In the genomic region with DNA sequence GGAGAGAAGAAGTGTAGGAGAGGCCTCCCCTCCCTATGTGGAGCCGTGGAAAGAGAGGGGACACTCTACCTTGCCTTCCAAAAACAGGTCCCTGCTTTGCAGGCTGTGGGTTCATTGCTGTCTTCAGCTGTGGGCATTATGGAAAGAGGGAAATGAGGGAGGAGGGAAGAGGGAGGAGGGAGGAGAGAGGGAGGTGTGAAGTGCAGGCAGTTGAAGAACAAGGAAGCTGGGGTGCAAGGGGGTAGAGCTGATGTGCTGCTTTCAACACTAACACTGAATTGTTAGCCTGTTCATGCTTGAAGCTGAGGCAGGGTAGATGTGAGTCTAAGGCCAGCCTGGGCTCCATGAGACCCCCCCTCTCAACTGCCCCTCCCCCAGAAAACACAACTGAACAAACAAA, we compare ENCODE assay signal across 15 mouse cellular contexts. TPM values are rescaled to one million over a fixed set of nuclear protein-coding genes. Genes with fewer than 3 reads are reported as not detected.
DNase-seq lines count a peak whose midpoint lies in the region; ATAC-seq lines count a peak whose summit lies in the region.
"Had no signal": no experiment of that assay in that cellular context is flagged by ENCODE, and none has a peak within 500 bp of the region (broad histone marks: within the 10 kb centered on the region; RNA-seq: fewer than 3 reads in every experiment).

No protein-coding gene starts in this region.

- peaks cover 11% of the 10 kb centered on the region for H3K4me1 ChIP-seq in limb, embryonic 11.5 days (ENCODE audit: control insufficient read depth, insufficient read depth, low read length)
- H3K4me1 ChIP-seq in limb, embryonic 10.5 days = peaks cover 22% of the 10 kb centered on the region
- H3K4me1 ChIP-seq in forebrain, embryonic 16.5 days (replicated peaks; ENCODE audit: control insufficient read depth, insufficient read depth, low read length) = peaks cover 26% of the 10 kb centered on the region
- H3K4me1 ChIP-seq in neural tube, embryonic 14.5 days (ENCODE audit: control insufficient read depth, insufficient read depth, low read length) = peaks cover 26% of the 10 kb centered on the region

- no peaks in the 10 kb centered on the region for H3K9me3 ChIP-seq in limb, embryonic 11.5 days (ENCODE audit: control insufficient read depth, low read length)
- no peaks in the 10 kb centered on the region for H3K9me3 ChIP-seq in limb, embryonic 10.5 days (replicated peaks)
- H3K9me3 ChIP-seq in forebrain, embryonic 16.5 days (ENCODE audit: control insufficient read depth, low read length) = no peaks in the 10 kb centered on the region
- no peaks in the 10 kb centered on the region for H3K9me3 ChIP-seq in neural tube, embryonic 14.5 days (ENCODE audit: control insufficient read depth, low read length)

- no peaks in the 10 kb centered on the region for H3K36me3 ChIP-seq in limb, embryonic 11.5 days (ENCODE audit: control insufficient read depth, insufficient read depth, low read length)
- H3K36me3 ChIP-seq in limb, embryonic 10.5 days = no peaks in the 10 kb centered on the region
- H3K36me3 ChIP-seq in forebrain, embryonic 16.5 days (ENCODE audit: control insufficient read depth, insufficient read depth) = no peaks in the 10 kb centered on the region
- H3K36me3 ChIP-seq in neural tube, embryonic 14.5 days (ENCODE audit: control insufficient read depth, insufficient read depth, low read length) = no peaks in the 10 kb centered on the region

- ATAC-seq in limb, embryonic 11.5 days (ENCODE audit: insufficient number of reproducible peaks, low FRiP score, low TSS enrichment, low read depth) = 0 out of 2 replicates have a peak, but pooled peaks have one; percentile 26
- no peak for ATAC-seq in forebrain, embryonic 16.5 days
- ATAC-seq in megakaryocyte progenitor cell, adult 5-6 weeks (replicated peaks; ENCODE audit: poor library complexity) = peak; percentile 43
- ATAC-seq in neural tube, embryonic 14.5 days (ENCODE audit: low read depth) = no peak

- no peak for DNase-seq in limb, embryonic 11.5 days (ENCODE audit: low spot score)
- DNase-seq in limb, embryonic 10.5 days (ENCODE audit: low spot score) = no peak
- no peak for DNase-seq in lung, postnatal 10 days
- no peak for DNase-seq in B cell, adult 2 months
- no peak for DNase-seq in lung, adult 18-20 months
- DNase-seq: cerebellum, postnatal 36 days; heart, postnatal 36 days; kidney, adult 18-20 months; thymus, postnatal 14 days had no signal

- no peaks in the 10 kb centered on the region for H3K27me3 ChIP-seq in limb, embryonic 11.5 days (ENCODE audit: control insufficient read depth, insufficient read depth, low read length)
- no peaks in the 10 kb centered on the region for H3K27me3 ChIP-seq in limb, embryonic 10.5 days (ENCODE audit: low read depth, poor library complexity, severe bottlenecking)
- H3K27me3 ChIP-seq in forebrain, embryonic 16.5 days (replicated peaks; ENCODE audit: control insufficient read depth, insufficient read depth, low read length) = no peaks in the 10 kb centered on the region
- H3K27me3 ChIP-seq in neural tube, embryonic 14.5 days (ENCODE audit: control insufficient read depth, insufficient read depth, low read length) = no peaks in the 10 kb centered on the region

- H3K4me2 ChIP-seq in limb, embryonic 11.5 days (ENCODE audit: low read depth, severe bottlenecking) = no peak overlapping the region
- H3K4me2 ChIP-seq in forebrain, embryonic 16.5 days (ENCODE audit: low read length) = no peak overlapping the region
- peak overlapping the region; percentile 37; the same call in 1 of the 2 replicates for H3K4me2 ChIP-seq in neural tube, embryonic 14.5 days (ENCODE audit: low read depth, low read length)

- no peak overlapping the region for H3K9ac ChIP-seq in limb, embryonic 11.5 days (ENCODE audit: low read length)
- H3K9ac ChIP-seq in forebrain, embryonic 16.5 days (replicated peaks; ENCODE audit: low read depth, low read length) = no peak overlapping the region
- H3K9ac ChIP-seq in neural tube, embryonic 14.5 days (replicated peaks; ENCODE audit: low read depth, low read length) = no peak overlapping the region
- H3K9ac ChIP-seq: liver, embryonic 14.5 days had no signal

- H3K4me3 ChIP-seq in limb, embryonic 11.5 days (ENCODE audit: low read depth, low read length) = no peak overlapping the region
- no peak overlapping the region for H3K4me3 ChIP-seq in limb, embryonic 10.5 days
- no peak overlapping the region for H3K4me3 ChIP-seq in forebrain, embryonic 16.5 days (replicated peaks; ENCODE audit: low read length)
- H3K4me3 ChIP-seq in neural tube, embryonic 14.5 days (ENCODE audit: low read depth, low read length) = no peak overlapping the region

- no peak overlapping the region for H3K27ac ChIP-seq in limb, embryonic 11.5 days (replicated peaks; ENCODE audit: low read depth, low read length)
- no peak overlapping the region for H3K27ac ChIP-seq in limb, embryonic 10.5 days
- H3K27ac ChIP-seq in forebrain, embryonic 16.5 days (ENCODE audit: low read length) = peak overlapping the region; percentile 88
- peak overlapping the region; percentile 97 for H3K27ac ChIP-seq in neural tube, embryonic 14.5 days (ENCODE audit: low read depth, low read length)
- H3K27ac ChIP-seq: liver, embryonic 14.5 days had no signal

- WGBS in limb, embryonic 11.5 days = 55% methylated on average over 1 of the region's 1 CpGs
- 89% methylated on average over 1 of the region's 1 CpGs for WGBS in limb, embryonic 10.5 days
- 75% methylated on average over 1 of the region's 1 CpGs for WGBS in forebrain, embryonic 16.5 days
- 86% methylated on average over 1 of the region's 1 CpGs for WGBS in neural tube, embryonic 14.5 days

RNA-seq across cellular contexts. Expression of a gene that starts 2.7 kb away (rescaled TPM):
- polyA plus RNA-seq in limb, embryonic 11.5 days (2014; fragmentation: Nextera tagmentation; extraction: Ambion mirVana) = 0.17 TPM in 1 of 2 replicates, not detected in the other
- 0.15 TPM in 1 of 2 replicates, not detected in the other for polyA plus RNA-seq in limb, embryonic 10.5 days (2016; fragmentation: Nextera tagmentation; extraction: Ambion mirVana)
- 0.39 and 0.52 TPM in 2 replicates for polyA plus RNA-seq in forebrain, embryonic 16.5 days (2015; fragmentation: Nextera tagmentation; extraction: Ambion mirVana)
- not detected in 2 replicates for total RNA-seq in megakaryocyte progenitor cell, adult 5-6 weeks (2015)
- not detected in 2 replicates for total RNA-seq in megakaryocyte progenitor cell, adult 5-6 weeks (2017)
- polyA plus RNA-seq in neural tube, embryonic 14.5 days (2014; fragmentation: Nextera tagmentation; extraction: Ambion mirVana) = 0.22 and 1.2 TPM in 2 replicates
- total RNA-seq: ES-E14 had no signal
- polyA plus RNA-seq: embryonic facial prominence, embryonic 14.5 days; liver, embryonic 14.5 days had no signal

RNA-seq across cellular contexts. Expression of a gene that starts 25.3 kb away (rescaled TPM):
- 24.5 and 26.5 TPM in 2 replicates for polyA plus RNA-seq in limb, embryonic 11.5 days (2014; fragmentation: Nextera tagmentation; extraction: Ambion mirVana)
- polyA plus RNA-seq in limb, embryonic 10.5 days (2016; fragmentation: Nextera tagmentation; extraction: Ambion mirVana) = 20.8 and 23.3 TPM in 2 replicates
- 4.9 and 5.4 TPM in 2 replicates for polyA plus RNA-seq in forebrain, embryonic 16.5 days (2015; fragmentation: Nextera tagmentation; extraction: Ambion mirVana)
- total RNA-seq in megakaryocyte progenitor cell, adult 5-6 weeks (2015) = 24.4 and 25.5 TPM in 2 replicates
- total RNA-seq in megakaryocyte progenitor cell, adult 5-6 weeks (2017) = 42.7 and 60.1 TPM in 2 replicates
- polyA plus RNA-seq in neural tube, embryonic 14.5 days (2014; fragmentation: Nextera tagmentation; extraction: Ambion mirVana) = 3.4 and 9.0 TPM in 2 replicates

Comparison
In these comparisons a context has a peak if more than half of its experiments do, and no peak if none do; other contexts are left out.
1. ATAC-seq: peak in limb, embryonic 11.5 days (single experiment) and megakaryocyte progenitor cell, adult 5-6 weeks (single experiment); none in forebrain, embryonic 16.5 days (single experiment) and neural tube, embryonic 14.5 days (single experiment).
2. H3K27ac ChIP-seq: peak in forebrain, embryonic 16.5 days (single experiment) and neural tube, embryonic 14.5 days (single experiment); none in limb, embryonic 11.5 days (single experiment) and limb, embryonic 10.5 days (single experiment).